Comparison of ENCODE assay signal across 8 mouse cellular contexts in genomic region chr6:58831232-58832009, GRCm38 (mm10). TPM values are rescaled to one million over a fixed set of nuclear protein-coding genes. Genes with fewer than 3 reads are reported as not detected.
A peak's percentile ranks its signal among the peaks of the same experiment; 100 is the strongest.
DNase-seq lines count a peak whose midpoint lies in the region; ATAC-seq and TF ChIP-seq lines count a peak whose summit lies in the region.

TSS of gene Herc3 (plus strand) at chr6:58831465.

- TF ChIP-seq CTCF in E14TG2a.4 (conservative IDR thresholded peaks at IDR 0.05; ENCODE audit: low read length) = no peak

- ATAC-seq in forebrain, embryonic 11.5 days (replicated peaks; ENCODE audit: low FRiP score) = peak; percentile 87
- ATAC-seq in heart, embryonic 15.5 days (replicated peaks; ENCODE audit: insufficient number of reproducible peaks, insufficient read depth, low FRiP score, low read depth) = peak; percentile 84
- peak; percentile 90 for ATAC-seq in neural tube, embryonic 15.5 days (ENCODE audit: low FRiP score)

- no peaks in the 10 kb centered on the region for H3K36me3 ChIP-seq in E14TG2a.4 (ENCODE audit: insufficient read depth, low read length)
- no peaks in the 10 kb centered on the region for H3K36me3 ChIP-seq in forebrain, embryonic 11.5 days (ENCODE audit: control insufficient read depth, insufficient read depth, low read length)
- no peaks in the 10 kb centered on the region for H3K36me3 ChIP-seq in heart, embryonic 15.5 days
- H3K36me3 ChIP-seq in neural tube, embryonic 15.5 days = no peaks in the 10 kb centered on the region

- H3K27ac ChIP-seq in forebrain, embryonic 11.5 days (ENCODE audit: low read depth, low read length) = peak within 1 kb of the TSS; percentile 72; the same call in 1 of the 2 replicates
- H3K27ac ChIP-seq in heart, embryonic 15.5 days = peak within 1 kb of the TSS; percentile 97
- peak within 1 kb of the TSS; percentile 91 for H3K27ac ChIP-seq in neural tube, embryonic 15.5 days (replicated peaks)

- peaks cover 17% of the 10 kb centered on the region for H3K4me1 ChIP-seq in E14TG2a.4 (replicated peaks; ENCODE audit: low read depth, low read length)
- H3K4me1 ChIP-seq in forebrain, embryonic 11.5 days (replicated peaks; ENCODE audit: control insufficient read depth, insufficient read depth, low read length) = no peaks in the 10 kb centered on the region; the same call in 1 of the 2 replicates
- H3K4me1 ChIP-seq in heart, embryonic 15.5 days (replicated peaks) = peaks cover 7% of the 10 kb centered on the region
- H3K4me1 ChIP-seq in neural tube, embryonic 15.5 days = peaks cover 12% of the 10 kb centered on the region

- H3K9ac ChIP-seq in forebrain, embryonic 11.5 days (ENCODE audit: low read length) = peak within 1 kb of the TSS; percentile 78
- peak within 1 kb of the TSS; percentile 88 for H3K9ac ChIP-seq in heart, embryonic 15.5 days
- peak within 1 kb of the TSS; percentile 80 for H3K9ac ChIP-seq in neural tube, embryonic 15.5 days (replicated peaks)

- peaks cover 10% of the 10 kb centered on the region for H3K27me3 ChIP-seq in E14TG2a.4 (ENCODE audit: insufficient read depth, low read length)
- H3K27me3 ChIP-seq in forebrain, embryonic 11.5 days (ENCODE audit: control insufficient read depth, insufficient read depth, low read length) = no peaks in the 10 kb centered on the region
- H3K27me3 ChIP-seq in heart, embryonic 15.5 days = no peaks in the 10 kb centered on the region
- no peaks in the 10 kb centered on the region for H3K27me3 ChIP-seq in neural tube, embryonic 15.5 days (replicated peaks)

- under 1% methylated on average over 69 of the region's 83 CpGs for WGBS in forebrain, embryonic 11.5 days
- 1% methylated on average over 76 of the region's 83 CpGs for WGBS in heart, embryonic 15.5 days
- WGBS in neural tube, embryonic 15.5 days = under 1% methylated on average over 78 of the region's 83 CpGs

- peaks cover 1% of the 10 kb centered on the region; the same call in 1 of the 2 replicates for H3K9me3 ChIP-seq in E14TG2a.4 (ENCODE audit: low read length)
- no peaks in the 10 kb centered on the region for H3K9me3 ChIP-seq in forebrain, embryonic 11.5 days (ENCODE audit: control insufficient read depth, low read length)
- H3K9me3 ChIP-seq in heart, embryonic 15.5 days (replicated peaks) = no peaks in the 10 kb centered on the region
- no peaks in the 10 kb centered on the region for H3K9me3 ChIP-seq in neural tube, embryonic 15.5 days (replicated peaks)

- peak within 1 kb of the TSS; percentile 61 for H3K4me2 ChIP-seq in forebrain, embryonic 11.5 days (ENCODE audit: low read depth, low read length, severe bottlenecking)
- H3K4me2 ChIP-seq in heart, embryonic 15.5 days = peak within 1 kb of the TSS; percentile 88
- peak within 1 kb of the TSS; percentile 81 for H3K4me2 ChIP-seq in neural tube, embryonic 15.5 days

- peak; percentile 37 for DNase-seq in c-Kit-positive CD71-negative TER-119-negative erythroid progenitor cells, embryonic 14.5 days (ENCODE audit: low read depth)
- peak; percentile 87 for DNase-seq in forebrain, embryonic 11.5 days (ENCODE audit: low spot score)
- DNase-seq in kidney, postnatal 25 days = peak; percentile 86 to 90
- DNase-seq in lung, adult 18-20 months = peak; percentile 79 to 86
- DNase-seq in thymus, adult 18-20 months = peak; percentile 72 to 78

- peak within 1 kb of the TSS; percentile 92 for H3K4me3 ChIP-seq in E14TG2a.4 (replicated peaks; ENCODE audit: low read length)
- peak within 1 kb of the TSS; percentile 70 for H3K4me3 ChIP-seq in forebrain, embryonic 11.5 days (ENCODE audit: low read depth, low read length)
- peak within 1 kb of the TSS; percentile 97 for H3K4me3 ChIP-seq in heart, embryonic 15.5 days
- H3K4me3 ChIP-seq in neural tube, embryonic 15.5 days (replicated peaks) = peak within 1 kb of the TSS; percentile 92

RNA-seq across cellular contexts. Expression of gene Herc3, which starts in this region (rescaled TPM):
- 11.1 and 13.5 TPM in 2 replicates for polyA plus RNA-seq in forebrain, embryonic 11.5 days (2014; fragmentation: Nextera tagmentation; extraction: Ambion mirVana)
- polyA plus RNA-seq in heart, embryonic 15.5 days (2015; fragmentation: Nextera tagmentation; extraction: Ambion mirVana) = 40.5 and 47.1 TPM in 2 replicates
- 29.2 and 38.0 TPM in 2 replicates for polyA plus RNA-seq in neural tube, embryonic 15.5 days (2015; fragmentation: Nextera tagmentation; extraction: Ambion mirVana)

Comparison
In these comparisons a context has a peak if more than half of its experiments do, and no peak if none do; other contexts are left out.
1. Peak in every context shown above with its lines: DNase-seq, ATAC-seq, H3K4me3 ChIP-seq and H3K27ac ChIP-seq.
2. DNase-seq: peak in every context shown above with its lines; median percentile 88 in kidney, postnatal 25 days; 87 in forebrain, embryonic 11.5 days; 82 in lung, adult 18-20 months; 75 in thymus, adult 18-20 months; 37 in c-Kit-positive CD71-negative TER-119-negative erythroid progenitor cells, embryonic 14.5 days.